Mouse (Mus musculus) frontal cortex, postnatal 25 days (tissue): Measurements from ENCODE around the gene Krt16.

Experiments
- DNase-seq, 2 experiments: peaks; one replicate each; pipeline ENCODE4 v3.0.0; 2022; ENCODE audit warnings: low spot score in 2 of 2

Krt16 gene

GRCm38 (mm10) chr11:100248852-100249465 lies at the start of gene Krt16:
TSS of gene Krt16 (minus strand) at chr11:100248902.
- DNase-seq, result no peak

DNA sequence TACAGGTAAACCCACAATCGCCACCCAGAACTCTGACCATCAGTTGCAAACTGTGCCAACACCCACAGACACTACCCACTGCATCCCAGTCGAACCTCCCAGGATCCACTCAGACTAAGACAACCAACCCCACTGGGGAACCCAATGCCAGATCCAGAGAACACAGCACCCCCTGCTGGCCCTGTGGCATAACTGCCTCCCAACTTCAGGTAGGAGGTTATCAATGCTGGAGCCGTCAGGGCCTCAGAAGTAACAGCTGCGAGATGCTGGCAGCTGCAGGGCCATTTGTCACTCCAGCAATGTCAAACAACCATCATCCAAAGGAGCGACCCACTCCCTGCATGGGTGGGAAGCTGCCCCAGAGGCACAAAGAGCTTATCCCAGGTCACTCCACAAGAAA lies 49.1 kb upstream of the Krt16 start:
- DNase-seq, result no peak

DNA sequence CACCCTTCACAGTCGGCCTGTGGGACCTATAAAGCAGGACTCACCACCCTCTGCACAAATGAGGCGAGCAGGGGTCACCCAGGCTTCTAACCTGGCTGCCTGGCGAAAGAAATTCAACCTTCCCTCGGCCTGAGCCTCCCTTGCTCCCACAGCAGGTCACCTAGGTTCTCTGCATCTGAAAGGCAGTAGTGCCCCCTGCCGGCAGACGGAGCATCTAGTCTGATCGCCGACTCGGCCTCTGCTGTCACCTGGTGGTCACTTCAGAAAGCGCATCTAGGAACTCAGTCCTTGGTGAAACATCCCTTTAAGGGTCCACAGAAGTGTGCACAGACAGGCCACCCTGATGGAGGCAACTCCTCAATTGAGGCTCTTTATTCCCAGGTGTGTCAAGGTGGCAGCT lies 46.6 kb upstream of the Krt16 start:
- peak; percentile 77 to 83 for DNase-seq

DNA sequence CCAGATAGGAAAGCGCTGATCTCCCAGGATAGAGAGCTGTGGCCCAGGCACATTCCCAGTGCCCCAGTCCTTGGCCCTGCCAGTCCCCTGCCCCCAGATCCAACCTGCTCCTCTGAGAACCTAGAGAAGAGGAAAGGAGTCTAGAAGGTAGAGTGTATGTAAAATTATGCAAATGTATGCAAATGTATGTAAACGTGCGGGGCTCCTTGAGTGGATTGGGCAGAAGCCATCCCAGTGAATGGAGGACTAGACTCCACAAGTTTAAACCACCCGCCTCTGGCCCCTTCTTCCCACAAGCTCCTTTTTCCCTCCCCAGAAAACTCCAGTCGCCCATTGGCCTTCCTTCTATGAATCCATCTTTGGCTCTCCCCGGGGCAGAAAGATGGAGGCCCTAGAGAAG lies 44.2 kb upstream of the Krt16 start:
- no peak for DNase-seq

GRCm38 (mm10) chr11:100290235-100290634 lies 41.5 kb upstream of the Krt16 start:
- no peak for DNase-seq

DNA sequence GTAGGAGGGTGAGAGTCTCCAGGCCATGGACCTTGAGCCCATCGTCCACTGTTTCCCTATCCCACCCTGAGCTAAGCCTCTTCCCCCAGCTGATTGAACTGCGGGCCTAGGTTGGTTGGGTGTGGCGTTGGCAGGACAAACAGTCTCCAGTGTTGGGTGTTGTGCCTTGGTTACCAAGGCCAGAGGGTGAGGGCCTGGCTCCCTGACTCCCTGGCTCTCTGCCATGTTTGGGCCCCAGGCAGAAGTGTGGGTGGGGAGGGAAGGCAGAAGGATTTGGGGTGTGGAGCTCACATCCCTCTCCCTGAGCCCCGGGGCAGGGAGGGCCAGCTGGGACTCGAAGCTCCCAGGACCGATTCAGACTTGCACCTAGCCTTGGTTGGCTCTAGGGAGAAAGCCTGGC lies 40.2 kb upstream of the Krt16 start:
- DNase-seq, result no peak

- DNase-seq, result no peak
Observed at GRCm38 (mm10) chr11:100287024-100287423, 38.3 kb upstream of the Krt16 start.

- DNase-seq, result no peak
Observed at GRCm38 (mm10) chr11:100284988-100285387, 36.3 kb upstream of the Krt16 start.

DNA sequence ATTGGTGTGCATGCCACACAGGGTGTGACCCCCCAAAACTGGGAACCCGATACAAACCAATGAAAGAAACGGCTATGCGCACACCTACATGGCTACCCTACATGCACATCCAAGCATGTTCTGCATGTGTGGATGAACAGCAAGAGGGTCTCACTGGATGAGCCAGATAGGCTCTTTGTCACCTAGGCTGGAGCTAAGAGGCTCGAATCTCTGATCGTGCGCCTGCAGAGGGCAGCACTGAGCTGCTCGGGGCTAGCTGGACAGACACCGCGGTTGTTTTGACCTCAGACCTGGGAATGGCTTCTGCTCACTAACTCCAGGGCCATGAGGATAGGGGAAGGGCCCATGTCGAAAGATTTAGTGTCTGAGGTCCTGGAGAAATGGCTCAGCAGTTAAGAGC lies 33.8 kb upstream of the Krt16 start:
- DNase-seq, result peak; percentile 63 to 65

GRCm38 (mm10) chr11:100281596-100282544 lies 33.2 kb upstream of the Krt16 start:
- DNase-seq, result peak; percentile 92 to 93

GRCm38 (mm10) chr11:100278759-100279158 lies 30.1 kb upstream of the Krt16 start:
- DNase-seq, result no peak

GRCm38 (mm10) chr11:100277726-100278480 lies 29.2 kb upstream of the Krt16 start:
- DNase-seq, result no peak

DNA sequence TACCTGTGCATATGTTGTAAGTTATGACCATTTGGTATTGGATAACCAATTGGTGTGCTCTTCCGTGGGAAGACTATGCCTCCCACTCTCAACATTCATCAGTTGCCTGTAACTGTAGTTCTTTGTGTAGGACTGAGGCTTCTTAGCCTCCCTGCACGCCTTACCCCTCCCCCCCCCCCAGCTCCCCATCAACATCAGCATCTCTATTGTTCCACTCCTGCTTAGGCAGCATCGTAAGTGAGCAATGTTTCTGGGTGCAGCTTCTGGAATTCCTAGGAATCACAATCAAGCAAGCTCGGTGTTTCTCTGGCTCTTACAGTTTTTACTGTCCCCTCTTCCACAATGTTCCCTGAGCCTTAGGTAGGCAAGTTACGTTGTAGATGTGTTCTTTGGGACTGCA lies 26.8 kb upstream of the Krt16 start:
- no peak for DNase-seq

- DNase-seq, result no peak
Observed at GRCm38 (mm10) chr11:100274719-100275118, 26.0 kb upstream of the Krt16 start.

DNA sequence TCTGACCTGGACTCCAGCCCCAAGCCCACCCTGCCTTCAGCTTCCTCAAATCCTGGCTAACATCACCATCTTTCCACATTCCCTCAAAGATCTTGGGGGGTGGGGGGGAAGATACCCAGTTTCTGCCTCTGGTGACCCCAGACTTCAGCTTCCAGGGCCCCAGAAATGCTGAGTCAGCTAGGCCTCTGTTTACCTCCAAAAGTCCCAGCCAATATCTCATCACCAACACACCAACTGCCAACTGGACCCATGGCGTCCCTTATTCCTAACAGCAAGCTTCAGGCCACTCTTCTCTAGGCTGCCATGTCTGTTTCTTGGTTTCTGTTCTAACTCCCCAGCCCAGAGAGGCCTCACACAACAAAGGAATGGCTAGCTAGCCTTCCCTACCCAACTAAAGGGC lies 23.2 kb upstream of the Krt16 start:
- no peak for DNase-seq

GRCm38 (mm10) chr11:100269821-100270332 lies 21.2 kb upstream of the Krt16 start, which contains the start of gene Krt42:
TSS of gene Krt42 (minus strand) at chr11:100269871.
- no peak for DNase-seq

- DNase-seq, result no peak
Observed at GRCm38 (mm10) chr11:100262058-100262980, 13.6 kb upstream of the Krt16 start.

DNA sequence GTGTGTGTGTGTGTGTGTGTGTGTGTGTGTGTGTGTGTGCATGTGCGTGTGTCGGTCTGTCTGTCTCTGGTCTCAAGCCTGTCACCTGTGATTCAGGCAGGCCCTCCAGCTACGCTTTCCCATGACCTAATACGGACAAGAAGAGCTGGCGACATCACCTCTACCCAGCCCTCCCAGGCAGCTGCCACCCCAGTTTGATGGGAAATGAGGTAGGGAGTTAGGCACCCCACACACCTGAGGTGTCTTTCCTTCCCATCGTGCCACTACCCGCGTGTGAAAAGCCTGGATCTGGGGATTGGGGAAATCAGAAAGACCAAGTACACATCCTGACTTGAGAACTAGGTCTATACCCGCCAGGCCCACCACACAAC lies 12.5 kb upstream of the Krt16 start:
- no peak for DNase-seq

- DNase-seq, result no peak
Observed at GRCm38 (mm10) chr11:100260514-100261234, 12.0 kb upstream of the Krt16 start, which contains the start of gene Krt17. TSS of gene Krt17 (minus strand) at chr11:100261029.

DNA sequence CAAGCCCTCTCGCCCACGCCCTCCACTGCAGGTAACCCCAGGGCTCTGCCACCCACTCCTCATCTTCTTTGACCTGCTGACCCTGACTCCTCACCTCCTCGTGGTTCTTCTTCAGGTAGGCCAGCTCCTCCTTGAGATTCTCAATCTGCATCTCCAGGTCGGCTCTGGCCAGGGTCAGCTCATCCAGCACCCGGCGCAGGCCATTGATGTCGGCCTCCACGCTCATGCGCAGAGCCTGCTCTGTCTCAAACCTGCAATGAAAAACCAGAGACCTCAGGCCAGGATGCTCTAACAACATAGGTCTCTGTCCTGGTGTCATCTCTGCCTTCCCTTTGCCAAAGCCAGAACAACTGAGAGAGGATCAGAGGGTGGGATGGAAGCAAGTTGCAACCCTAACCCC lies 10.4 kb upstream of the Krt16 start:
- no peak for DNase-seq
